Mouse (Mus musculus) adrenal gland, postnatal 25 days (tissue): ENCODE results near the gene Olfr1302. TPM values are rescaled to one million over a fixed set of nuclear protein-coding genes. Genes with fewer than 3 reads are reported as not detected.

Source experiments
- DNase-seq: peaks from one replicate; pipeline ENCODE4 v3.0.0; 2021; ENCODE audit warnings: mixed read lengths
- long read RNA-seq: library from polyadenylated mRNA; stranded (forward); transcript quantifications from one replicate; pipeline ENCODE4 v2.0.0, GENCODE M21; 2021
- total RNA-seq: library from RNA; stranded (reverse); gene quantifications from 2 replicates; pipeline ENCODE4 v1.2.3, GENCODE M21; 2021

The Olfr1302 gene
- not detected in 2 replicates for total RNA-seq
- long read RNA-seq: 0 reads

GRCm38 (mm10) chr2:111777129-111777528, at the start of gene Olfr1302:
Gene Olfr1302, plus strand, starts transcription at chr2:111777429.
- DNase-seq: no peak

GRCm38 (mm10) chr2:111750706-111751105, 26.5 kb upstream of the Olfr1302 start, which contains the start of gene Olfr1301:
Gene Olfr1301, plus strand, starts transcription at chr2:111751006.
- no peak for DNase-seq

- DNase-seq: peak; percentile 1
These were observed 35.7 kb downstream of the Olfr1302 start for GRCm38 (mm10) chr2:111812936-111813335.

GRCm38 (mm10) chr2:111820240-111820639, 43.0 kb downstream of the Olfr1302 start, which contains the start of gene Olfr1303:
Gene Olfr1303, minus strand, starts transcription at chr2:111820340.
- DNase-seq: no peak

Other genes with a start within 250 kb of the Olfr1302 start
- not detected in 2 replicates for gene Olfr1294, start 237.1 kb upstream of the Olfr1302 start, total RNA-seq
- not detected in 2 replicates for gene Olfr1295, start 207.7 kb upstream of the Olfr1302 start, total RNA-seq
- not detected in 2 replicates for gene Olfr1297, start 150.9 kb upstream of the Olfr1302 start, total RNA-seq
- not detected in 2 replicates for gene Olfr1298, start 128.2 kb upstream of the Olfr1302 start, total RNA-seq
- not detected in 2 replicates for gene Olfr1299, start 116.0 kb upstream of the Olfr1302 start, total RNA-seq
- not detected in 2 replicates for gene Olfr1301, start 26.4 kb upstream of the Olfr1302 start, total RNA-seq
- gene Olfr1303, start 42.9 kb downstream of the Olfr1302 start, total RNA-seq: not detected in 2 replicates
- not detected in 2 replicates for gene Olfr1305, start 99.7 kb downstream of the Olfr1302 start, total RNA-seq
- gene Olfr1306, start 138.8 kb downstream of the Olfr1302 start, total RNA-seq: not detected in 2 replicates
- gene Olfr1307, start 172.0 kb downstream of the Olfr1302 start, total RNA-seq: not detected in 2 replicates
- gene Olfr1308, start 187.5 kb downstream of the Olfr1302 start, total RNA-seq: not detected in 2 replicates
- gene Olfr1309, start 212.9 kb downstream of the Olfr1302 start, total RNA-seq: not detected in 2 replicates
- not detected in 2 replicates for gene Olfr1310, start 235.3 kb downstream of the Olfr1302 start, total RNA-seq
- gene Olfr1311, start 247.0 kb downstream of the Olfr1302 start, total RNA-seq: not detected in 2 replicates